Mouse (Mus musculus): ENCODE data around the gene Rpl18a. TPM values are rescaled to one million over a fixed set of nuclear protein-coding genes. Genes with fewer than 3 reads are reported as not detected.

Gene Rpl18a
- polyA plus RNA-seq, 1 experiment from 2014 or later: 2,947 TPM

DNA sequence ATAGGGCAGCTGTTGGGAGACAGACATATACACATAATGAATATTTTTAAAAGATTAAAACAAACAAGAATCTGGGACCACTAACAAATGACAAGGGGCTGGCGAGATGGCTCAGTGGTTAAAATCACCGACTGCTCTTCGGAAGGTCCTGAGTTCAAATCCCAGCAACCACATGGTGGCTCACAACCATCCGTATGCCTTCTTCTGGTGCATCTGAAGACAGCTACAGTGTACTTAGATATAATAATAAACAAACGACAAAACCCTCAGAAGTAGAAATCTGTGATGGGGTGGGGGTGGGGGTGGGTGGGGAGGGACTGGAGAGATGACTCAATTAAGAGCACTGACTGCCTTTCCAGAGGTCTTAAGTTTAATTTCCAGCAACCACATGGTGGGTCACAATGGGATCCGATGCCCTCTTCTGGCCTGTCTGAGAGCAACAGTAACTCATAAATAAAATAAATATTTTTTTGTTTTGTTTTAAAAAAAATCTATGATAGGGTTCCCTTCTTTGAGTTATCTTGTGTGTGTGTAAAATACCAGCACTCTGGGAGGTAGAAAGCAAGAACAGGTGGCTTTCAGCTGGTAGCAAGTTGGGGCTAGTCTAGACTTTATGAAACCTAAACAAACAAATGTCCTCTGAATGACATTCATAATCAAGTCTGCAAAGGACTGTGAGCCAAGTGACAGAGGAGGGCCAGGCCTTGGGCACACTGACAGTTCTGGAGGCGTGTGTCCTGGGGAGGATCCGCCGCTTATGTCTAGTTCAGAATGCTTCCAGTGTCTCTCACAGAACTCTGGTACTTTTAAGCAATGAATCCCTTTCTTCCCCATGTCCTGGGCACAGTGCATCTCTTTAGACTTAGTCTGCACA, 23.1 kb upstream of the Rpl18a start:
- Histone ChIP-seq H3K9me3 (ENCODE audit: control insufficient read depth) (no peaks in the 10 kb centered on the region), H3K27me3 (replicated peaks; ENCODE audit: control insufficient read depth, insufficient read depth, low read length) (no peaks in the 10 kb centered on the region), H3K9ac (ENCODE audit: low read depth, low read length) (no peak overlapping the region), H3K36me3 (ENCODE audit: control insufficient read depth, insufficient read depth) (peaks cover 33% of the 10 kb centered on the region), H3K4me2 (replicated peaks; ENCODE audit: low read depth) (no peak overlapping the region), H3K4me1 (replicated peaks; ENCODE audit: control insufficient read depth, insufficient read depth, low read length) (no peaks in the 10 kb centered on the region), H3K4me3 (ENCODE audit: low read depth, low read length) (no peak overlapping the region), H3K27ac (ENCODE audit: low read depth, low read length) (no peak overlapping the region)
- ATAC-seq: no peak
- TF ChIP-seq CTCF (IDR thresholded peaks at IDR 0.05; ENCODE audit: low read depth): 0 out of 2 replicates have a peak, but pooled peaks have one; percentile 14
- WGBS: 87% methylated on average over 9 of the region's 9 CpGs

DNA sequence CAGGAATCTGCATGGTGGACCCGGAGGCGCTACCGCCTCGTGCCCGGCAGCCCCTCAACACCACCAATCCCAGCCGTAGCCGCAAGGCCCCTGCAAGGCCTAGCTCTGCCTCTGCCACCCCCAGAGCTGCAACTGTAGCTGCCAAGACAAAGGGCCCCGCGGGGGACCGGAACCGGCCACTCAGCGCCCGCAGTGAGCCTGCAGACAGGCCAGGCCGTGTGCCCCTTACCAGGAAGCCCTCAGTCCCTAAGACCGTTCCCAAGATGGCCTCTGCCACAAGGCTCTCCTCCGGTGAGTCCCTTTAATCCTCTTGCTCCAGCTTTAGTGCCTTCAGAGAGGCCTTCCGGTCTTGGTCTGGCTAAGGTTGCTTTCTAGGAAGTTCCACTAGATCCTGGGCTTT, 17.5 kb upstream of the Rpl18a start:
- H3K4me3 ChIP-seq (ENCODE audit: low read depth, low read length): no peak overlapping the region
- 93% methylated on average over 17 of the region's 17 CpGs for WGBS
- no peaks in the 10 kb centered on the region for H3K4me1 ChIP-seq (replicated peaks; ENCODE audit: control insufficient read depth, insufficient read depth, low read length)
- ATAC-seq: no peak
- no peak overlapping the region for H3K9ac ChIP-seq (ENCODE audit: low read depth, low read length)
- H3K27me3 ChIP-seq (replicated peaks; ENCODE audit: control insufficient read depth, insufficient read depth, low read length): no peaks in the 10 kb centered on the region
- no peak for TF ChIP-seq CTCF (IDR thresholded peaks at IDR 0.05; ENCODE audit: low read depth)
- H3K9me3 ChIP-seq (ENCODE audit: control insufficient read depth): no peaks in the 10 kb centered on the region
- H3K4me2 ChIP-seq (replicated peaks; ENCODE audit: low read depth): no peak overlapping the region
- H3K36me3 ChIP-seq (ENCODE audit: control insufficient read depth, insufficient read depth): peaks cover 73% of the 10 kb centered on the region
- H3K27ac ChIP-seq (ENCODE audit: low read depth, low read length): no peak overlapping the region

DNA sequence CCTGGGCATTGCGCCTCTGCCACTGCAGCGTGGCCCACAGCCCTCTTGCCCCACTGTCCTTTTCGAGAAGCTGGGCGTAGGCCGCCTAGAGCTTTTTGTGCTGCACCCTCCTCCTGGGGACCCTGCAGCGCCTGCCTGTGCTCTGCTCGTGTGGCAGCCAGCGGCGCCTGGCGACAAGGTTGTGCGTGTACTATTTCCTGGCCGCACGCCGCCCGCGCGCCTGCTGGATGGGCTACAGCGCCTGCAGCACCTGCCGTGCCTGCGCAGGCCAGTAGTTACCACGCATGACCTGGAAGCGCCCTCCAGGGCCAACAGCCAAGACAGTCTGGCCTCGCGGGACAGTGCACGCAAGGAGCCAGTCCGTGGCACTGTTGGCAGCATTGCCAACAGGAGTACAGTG, 16.3 kb upstream of the Rpl18a start:
- H3K36me3 ChIP-seq (ENCODE audit: control insufficient read depth, insufficient read depth): peaks cover 71% of the 10 kb centered on the region
- 94% methylated on average over 26 of the region's 26 CpGs for WGBS

DNA sequence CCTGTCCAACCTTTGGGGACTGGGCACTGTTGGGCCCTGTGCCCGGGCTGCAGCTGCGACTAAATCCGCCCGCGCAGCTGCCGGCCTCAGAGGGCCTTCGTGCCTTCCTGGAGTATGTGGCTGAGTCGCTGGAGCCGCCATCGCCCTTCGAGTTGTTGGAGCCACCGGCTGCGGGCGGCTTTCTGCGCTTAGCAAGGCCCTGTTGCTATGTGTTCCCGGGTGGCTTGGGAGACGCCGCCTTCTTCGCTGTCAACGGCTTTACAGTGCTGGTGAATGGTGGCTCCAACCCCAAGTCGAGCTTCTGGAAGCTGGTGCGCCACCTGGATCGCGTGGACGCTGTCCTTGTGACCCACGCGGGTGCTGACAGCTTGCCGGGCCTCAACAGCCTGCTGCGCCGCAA, 15.7 kb upstream of the Rpl18a start:
- Histone ChIP-seq H3K4me2 (replicated peaks; ENCODE audit: low read depth) (no peak overlapping the region), H3K27me3 (replicated peaks; ENCODE audit: control insufficient read depth, insufficient read depth, low read length) (no peaks in the 10 kb centered on the region)

More for the DNA sequence above, 16.3 kb upstream of the Rpl18a start:
- Histone ChIP-seq H3K9ac (ENCODE audit: low read depth, low read length) (no peak overlapping the region), H3K27ac (ENCODE audit: low read depth, low read length) (no peak overlapping the region), H3K9me3 (ENCODE audit: control insufficient read depth) (no peaks in the 10 kb centered on the region), H3K4me2 (replicated peaks; ENCODE audit: low read depth) (no peak overlapping the region), H3K4me1 (replicated peaks; ENCODE audit: control insufficient read depth, insufficient read depth, low read length) (no peaks in the 10 kb centered on the region), H3K27me3 (replicated peaks; ENCODE audit: control insufficient read depth, insufficient read depth, low read length) (no peaks in the 10 kb centered on the region), H3K4me3 (ENCODE audit: low read depth, low read length) (no peak overlapping the region)
- ATAC-seq: no peak
- TF ChIP-seq CTCF (IDR thresholded peaks at IDR 0.05; ENCODE audit: low read depth): no peak

DNA sequence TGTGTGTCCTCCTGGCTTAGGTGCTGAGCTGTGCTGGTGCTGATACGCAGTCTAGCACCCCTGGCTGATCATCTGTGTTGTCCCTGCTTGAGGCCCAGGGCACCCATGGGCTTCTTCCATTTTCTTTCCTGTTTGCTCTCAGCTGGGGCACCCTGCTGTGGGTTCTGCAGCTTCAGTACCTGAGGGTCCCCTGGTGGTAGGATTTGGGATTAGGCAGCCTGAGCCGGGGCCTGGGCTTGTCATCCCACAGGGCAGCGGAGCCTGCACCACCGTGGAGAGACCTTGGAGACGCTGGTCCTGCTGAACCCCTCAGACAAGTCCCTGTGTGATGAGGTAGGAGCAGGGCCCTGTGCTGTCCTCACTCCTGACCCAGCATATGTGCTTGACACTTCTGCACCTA, 14.4 kb upstream of the Rpl18a start:
- no peaks in the 10 kb centered on the region for H3K27me3 ChIP-seq (replicated peaks; ENCODE audit: control insufficient read depth, insufficient read depth, low read length)
- WGBS: 74% methylated on average over 5 of the region's 5 CpGs
- no peak overlapping the region for H3K9ac ChIP-seq (ENCODE audit: low read depth, low read length)
- H3K4me1 ChIP-seq (replicated peaks; ENCODE audit: control insufficient read depth, insufficient read depth, low read length): no peaks in the 10 kb centered on the region
- H3K27ac ChIP-seq (ENCODE audit: low read depth, low read length): no peak overlapping the region
- ATAC-seq: no peak
- H3K4me3 ChIP-seq (ENCODE audit: low read depth, low read length): no peak overlapping the region
- peaks cover 58% of the 10 kb centered on the region for H3K36me3 ChIP-seq (ENCODE audit: control insufficient read depth, insufficient read depth)
- TF ChIP-seq CTCF (IDR thresholded peaks at IDR 0.05; ENCODE audit: low read depth): peak; percentile 51
- H3K9me3 ChIP-seq (ENCODE audit: control insufficient read depth): no peaks in the 10 kb centered on the region
- no peak overlapping the region for H3K4me2 ChIP-seq (replicated peaks; ENCODE audit: low read depth)

More for the DNA sequence above, 15.7 kb upstream of the Rpl18a start:
- Histone ChIP-seq H3K4me3 (ENCODE audit: low read depth, low read length) (no peak overlapping the region), H3K9me3 (ENCODE audit: control insufficient read depth) (no peaks in the 10 kb centered on the region), H3K27ac (ENCODE audit: low read depth, low read length) (no peak overlapping the region), H3K4me1 (replicated peaks; ENCODE audit: control insufficient read depth, insufficient read depth, low read length) (no peaks in the 10 kb centered on the region), H3K36me3 (ENCODE audit: control insufficient read depth, insufficient read depth) (peaks cover 68% of the 10 kb centered on the region), H3K9ac (ENCODE audit: low read depth, low read length) (no peak overlapping the region)
- 89% methylated on average over 30 of the region's 30 CpGs for WGBS
- no peak for ATAC-seq
- no peak for TF ChIP-seq CTCF (IDR thresholded peaks at IDR 0.05; ENCODE audit: low read depth)

DNA sequence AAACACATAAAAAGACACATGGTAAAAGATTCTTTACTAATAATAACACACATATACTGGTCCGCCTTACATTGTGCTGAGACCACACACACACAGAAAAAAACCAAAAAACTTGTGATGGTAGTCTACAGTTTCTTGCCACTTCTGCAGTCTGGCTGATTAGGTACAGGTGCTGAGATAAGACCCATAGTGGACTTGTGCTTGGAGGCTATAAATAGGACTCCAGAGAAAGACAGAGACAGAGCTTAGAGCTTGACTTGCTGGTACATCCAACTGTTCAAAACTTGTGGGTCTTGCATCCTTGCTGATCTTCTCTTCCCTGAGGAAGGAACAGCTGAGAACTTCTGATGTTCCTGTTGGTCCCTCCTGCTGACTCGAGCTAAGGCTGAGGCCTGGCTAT, 10.3 kb upstream of the Rpl18a start:
- Histone ChIP-seq H3K9me3 (ENCODE audit: control insufficient read depth) (no peaks in the 10 kb centered on the region), H3K4me1 (replicated peaks; ENCODE audit: control insufficient read depth, insufficient read depth, low read length) (no peaks in the 10 kb centered on the region; the same call in 1 of the 2 replicates), H3K27ac (ENCODE audit: low read depth, low read length) (no peak overlapping the region), H3K9ac (ENCODE audit: low read depth, low read length) (no peak overlapping the region), H3K36me3 (ENCODE audit: control insufficient read depth, insufficient read depth) (peaks cover 17% of the 10 kb centered on the region), H3K27me3 (replicated peaks; ENCODE audit: control insufficient read depth, insufficient read depth, low read length) (no peaks in the 10 kb centered on the region), H3K4me3 (ENCODE audit: low read depth, low read length) (no peak overlapping the region), H3K4me2 (replicated peaks; ENCODE audit: low read depth) (no peak overlapping the region)
- ATAC-seq: no peak
- 89% methylated on average over 2 of the region's 2 CpGs for WGBS
- TF ChIP-seq CTCF (IDR thresholded peaks at IDR 0.05; ENCODE audit: low read depth): no peak
